ENCODE assay signal across 8 mouse cellular contexts in the genomic region with DNA sequence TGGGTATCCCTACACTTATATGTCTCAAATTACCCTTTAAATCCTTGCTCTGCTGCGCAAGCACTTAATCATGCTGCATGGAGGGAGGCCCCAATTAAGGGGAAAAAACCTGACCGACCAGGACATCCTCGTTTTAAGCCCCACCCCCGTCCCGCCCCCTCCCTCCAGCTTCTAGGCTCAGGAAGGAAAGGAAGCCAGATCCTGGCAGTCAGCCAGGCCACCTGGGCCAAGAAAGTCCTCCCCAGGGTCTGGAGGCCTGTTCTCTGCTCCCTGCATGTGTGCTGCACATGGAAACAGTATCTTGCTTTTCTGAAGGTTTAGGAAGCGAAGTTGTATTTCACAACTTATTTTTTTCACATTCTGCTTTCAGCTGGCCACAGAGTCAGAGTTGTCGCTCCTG. TPM values are rescaled to one million over a fixed set of nuclear protein-coding genes. Genes with fewer than 3 reads are reported as not detected.
DNase-seq lines count a peak whose midpoint lies in the region; ATAC-seq and TF ChIP-seq lines count a peak whose summit lies in the region.

A gene (minus strand): TSS at position 96 of the 400 bp plus-strand sequence.

- peak within 1 kb of the TSS; percentile 99 for H3K4me2 ChIP-seq in embryonic facial prominence, embryonic 11.5 days (ENCODE audit: low read depth, low read length)
- peak within 1 kb of the TSS; percentile 86 for H3K4me2 ChIP-seq in heart, embryonic 12.5 days
- H3K4me2 ChIP-seq in kidney, embryonic 15.5 days = peak within 1 kb of the TSS; percentile 98
- peak within 1 kb of the TSS; percentile 98 for H3K4me2 ChIP-seq in lung, embryonic 14.5 days

- no peak within 1 kb of the TSS for H3K9ac ChIP-seq in embryonic facial prominence, embryonic 11.5 days (replicated peaks; ENCODE audit: low read length)
- peak within 1 kb of the TSS; percentile 52 for H3K9ac ChIP-seq in heart, embryonic 12.5 days
- H3K9ac ChIP-seq in kidney, embryonic 15.5 days = no peak within 1 kb of the TSS
- H3K9ac ChIP-seq in lung, embryonic 14.5 days = no peak within 1 kb of the TSS

- no peak for ATAC-seq in embryonic facial prominence, embryonic 11.5 days (replicated peaks; ENCODE audit: insufficient number of reproducible peaks, low FRiP score, low TSS enrichment, low read depth)
- ATAC-seq in heart, embryonic 12.5 days (ENCODE audit: insufficient number of reproducible peaks, low FRiP score) = no peak
- peak; percentile 13; the same call in 1 of the 2 replicates for ATAC-seq in kidney, embryonic 15.5 days (replicated peaks; ENCODE audit: low FRiP score)
- ATAC-seq in lung, embryonic 14.5 days (ENCODE audit: insufficient read depth) = no peak

- no peaks in the 10 kb centered on the region for H3K36me3 ChIP-seq in embryonic facial prominence, embryonic 11.5 days (replicated peaks; ENCODE audit: control insufficient read depth, insufficient read depth, low read depth, low read length)
- H3K36me3 ChIP-seq in heart, embryonic 12.5 days = no peaks in the 10 kb centered on the region
- no peaks in the 10 kb centered on the region for H3K36me3 ChIP-seq in kidney, embryonic 15.5 days
- H3K36me3 ChIP-seq in lung, embryonic 14.5 days (ENCODE audit: insufficient read depth) = no peaks in the 10 kb centered on the region

- WGBS in embryonic facial prominence, embryonic 11.5 days = 9% methylated on average over 7 of the region's 7 CpGs
- WGBS in heart, embryonic 12.5 days = 14% methylated on average over 7 of the region's 7 CpGs
- 4% methylated on average over 7 of the region's 7 CpGs for WGBS in kidney, embryonic 15.5 days
- 6% methylated on average over 7 of the region's 7 CpGs for WGBS in lung, embryonic 14.5 days

- H3K9me3 ChIP-seq in embryonic facial prominence, embryonic 11.5 days (replicated peaks; ENCODE audit: control insufficient read depth, low read length) = no peaks in the 10 kb centered on the region
- no peaks in the 10 kb centered on the region for H3K9me3 ChIP-seq in heart, embryonic 12.5 days (replicated peaks)
- no peaks in the 10 kb centered on the region for H3K9me3 ChIP-seq in kidney, embryonic 15.5 days (replicated peaks)
- H3K9me3 ChIP-seq in lung, embryonic 14.5 days (ENCODE audit: low read depth, low read length) = no peaks in the 10 kb centered on the region

- peaks cover 11% of the 10 kb centered on the region for H3K4me1 ChIP-seq in embryonic facial prominence, embryonic 11.5 days (ENCODE audit: control insufficient read depth, insufficient read depth, low read length)
- H3K4me1 ChIP-seq in heart, embryonic 12.5 days (replicated peaks) = peaks cover 35% of the 10 kb centered on the region
- H3K4me1 ChIP-seq in kidney, embryonic 15.5 days = peaks cover 62% of the 10 kb centered on the region
- peaks cover 16% of the 10 kb centered on the region; the same call in 1 of the 2 replicates for H3K4me1 ChIP-seq in lung, embryonic 14.5 days (ENCODE audit: insufficient read depth)

- H3K4me3 ChIP-seq in embryonic facial prominence, embryonic 11.5 days (ENCODE audit: low read depth, low read length) = peak within 1 kb of the TSS; percentile 58; the same call in 1 of the 2 replicates
- peak within 1 kb of the TSS; percentile 86 for H3K4me3 ChIP-seq in heart, embryonic 12.5 days
- peak within 1 kb of the TSS; percentile 82 for H3K4me3 ChIP-seq in kidney, embryonic 15.5 days (replicated peaks)
- H3K4me3 ChIP-seq in lung, embryonic 14.5 days (ENCODE audit: low read depth, low read length) = peak within 1 kb of the TSS; percentile 79

- DNase-seq in 3T3-L1 (ENCODE audit: low read depth, low spot score) (peak; percentile 83), ES-CJ7 (ENCODE audit: low read depth, low spot score) (peak; percentile 47)
- DNase-seq in embryonic facial prominence, embryonic 11.5 days (ENCODE audit: low spot score) = peak; percentile 93
- DNase-seq in lung, embryonic 14.5 days = peak; percentile 93
- DNase-seq in ovary, postnatal 36 days (ENCODE audit: low spot score) = peak; percentile 72
- no peak for DNase-seq in frontal cortex, postnatal 14 days (ENCODE audit: low spot score in 2 of 2)

- no peaks in the 10 kb centered on the region for H3K27me3 ChIP-seq in embryonic facial prominence, embryonic 11.5 days (ENCODE audit: control insufficient read depth, insufficient read depth, low read length)
- H3K27me3 ChIP-seq in heart, embryonic 12.5 days (replicated peaks) = no peaks in the 10 kb centered on the region
- H3K27me3 ChIP-seq in kidney, embryonic 15.5 days = no peaks in the 10 kb centered on the region
- H3K27me3 ChIP-seq in lung, embryonic 14.5 days (ENCODE audit: insufficient read depth, low read length) = no peaks in the 10 kb centered on the region

- H3K27ac ChIP-seq in embryonic facial prominence, embryonic 11.5 days (replicated peaks; ENCODE audit: low read depth, low read length) = peak within 1 kb of the TSS; percentile 56; the same call in 1 of the 2 replicates
- peak within 1 kb of the TSS; percentile 93 for H3K27ac ChIP-seq in heart, embryonic 12.5 days (ENCODE audit: poor library complexity, severe bottlenecking)
- H3K27ac ChIP-seq in kidney, embryonic 15.5 days = peak within 1 kb of the TSS; percentile 98
- H3K27ac ChIP-seq in lung, embryonic 14.5 days (ENCODE audit: low read depth) = peak within 1 kb of the TSS; percentile 88

- TF ChIP-seq CTCF in lung, embryonic 14.5 days (IDR thresholded peaks at IDR 0.05; ENCODE audit: low read depth) = no peak

RNA-seq across cellular contexts. Expression of the gene that starts here (rescaled TPM):
- polyA plus RNA-seq in embryonic facial prominence, embryonic 11.5 days (2014; fragmentation: Nextera tagmentation; extraction: Ambion mirVana) = 5.8 and 7.5 TPM in 2 replicates
- 13.9 and 15.3 TPM in 2 replicates for polyA plus RNA-seq in heart, embryonic 12.5 days (2016; fragmentation: Nextera tagmentation; extraction: Ambion mirVana)
- polyA plus RNA-seq in kidney, embryonic 15.5 days (2015; fragmentation: Nextera tagmentation; extraction: Ambion mirVana) = 3.8 and 4.9 TPM in 2 replicates
- polyA plus RNA-seq in lung, embryonic 14.5 days (2014; fragmentation: Nextera tagmentation; extraction: Ambion mirVana) = 10.6 TPM in 2 replicates

Comparison
In these comparisons a context has a peak if more than half of its experiments do, and no peak if none do; other contexts are left out.
1. DNase-seq: peak in 3T3-L1 (single experiment), ES-CJ7 (single experiment), embryonic facial prominence, embryonic 11.5 days (single experiment), lung, embryonic 14.5 days (single experiment) and ovary, postnatal 36 days (single experiment); none in frontal cortex, postnatal 14 days (0 of 2).
2. Peak in every context shown above with its lines, with median percentiles within 50 percentile points of each other: H3K27ac ChIP-seq, H3K4me2 ChIP-seq and H3K4me3 ChIP-seq.